Mouse (Mus musculus): ENCODE results near the gene Gm6583.

DNA sequence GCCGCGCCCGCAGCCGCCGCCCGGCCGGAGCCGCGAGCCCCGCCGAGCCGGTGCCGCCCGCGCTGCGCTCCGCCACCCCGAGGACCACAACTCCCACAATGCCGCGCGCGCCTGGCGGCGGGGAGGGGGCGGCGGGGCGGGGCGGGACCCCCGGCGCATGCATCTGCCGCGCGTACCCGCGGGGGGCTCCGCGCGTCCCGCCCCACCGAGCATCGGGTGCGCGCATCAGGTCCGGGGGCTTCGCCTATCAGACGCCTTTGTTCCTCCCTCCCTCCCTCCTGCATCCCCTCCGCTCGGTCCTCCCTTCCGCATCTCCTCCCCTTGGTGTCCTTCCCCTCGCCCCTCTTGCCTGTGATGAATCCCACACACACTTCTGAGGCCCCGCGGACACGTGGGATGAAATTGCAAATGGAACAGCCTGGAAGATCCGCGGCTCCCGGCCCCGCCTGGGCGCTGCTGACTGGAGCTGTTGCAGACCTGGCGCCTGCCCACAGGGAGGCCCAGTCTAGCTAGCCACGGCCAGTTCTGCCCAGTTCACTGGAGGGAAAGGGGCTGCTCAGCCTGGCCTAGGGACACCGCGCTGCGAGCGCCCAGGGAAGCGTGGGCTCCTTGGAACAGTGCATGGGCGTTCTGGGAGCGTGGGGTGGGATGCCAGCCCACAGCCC, 39.1 kb upstream of the Gm6583 start, which contains the start of gene Asphd2:
- TF ChIP-seq GATA1 (IDR thresholded peaks at IDR 0.05; ENCODE audit: borderline replicate concordance, low read length) (no peak), FLI1 (IDR thresholded peaks at IDR 0.05; ENCODE audit: low read length) (no peak)

All from megakaryocyte, embryonic 14.5 days (primary cell).